Mouse (Mus musculus): Measurements from ENCODE around the gene Inpp5b.

DNA sequence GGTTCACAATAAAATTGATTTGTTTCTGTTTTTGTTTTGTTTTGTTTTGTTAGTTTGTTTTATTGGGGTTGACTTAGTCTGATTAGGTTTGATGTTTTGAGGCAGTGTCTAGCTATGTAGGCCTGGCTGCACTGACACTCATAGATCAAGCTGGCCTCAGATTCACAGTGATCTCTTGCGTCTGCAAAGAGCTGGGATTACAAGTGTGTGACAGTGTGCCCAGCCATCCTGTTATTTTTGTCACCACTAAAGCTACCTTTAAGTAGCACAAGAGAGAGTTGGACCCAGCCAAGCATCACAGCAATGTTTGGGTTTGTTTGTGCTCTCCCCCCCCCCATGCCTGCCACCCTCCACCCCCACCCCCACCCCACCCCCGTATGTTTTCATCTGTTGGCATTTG is 47.1 kb upstream of the Inpp5b start:
- no peak for TF ChIP-seq GATA1 (IDR thresholded peaks at IDR 0.05; ENCODE audit: low read length)
- TF ChIP-seq TAL1 (IDR thresholded peaks at IDR 0.05; ENCODE audit: low read length), result no peak
